Mouse (Mus musculus) kidney, adult 9 months (tissue): Measurements from ENCODE around the gene Usp47.
A peak's percentile ranks its signal among the peaks of the same experiment; 100 is the strongest.

ENCODE experiments used
- DNase-seq: peaks from one replicate; pipeline ENCODE4 v3.0.0; 2022

Gene Usp47

GRCm38 (mm10) chr7:112023150-112023600 is at the start of gene Usp47:
Gene Usp47 (plus strand): TSS chr7:112023504.
- DNase-seq: peak; percentile 79

- no peak for DNase-seq
Observed at GRCm38 (mm10) chr7:111976401-111976800, 46.9 kb upstream of the Usp47 start.

- DNase-seq: no peak
Observed at GRCm38 (mm10) chr7:111977871-111978270, 45.4 kb upstream of the Usp47 start.

GRCm38 (mm10) chr7:111982296-111982695 is 41.0 kb upstream of the Usp47 start:
- no peak for DNase-seq

GRCm38 (mm10) chr7:111984530-111984929 is 38.8 kb upstream of the Usp47 start:
- no peak for DNase-seq

- DNase-seq: no peak
Observed at GRCm38 (mm10) chr7:111985266-111985665, 38.0 kb upstream of the Usp47 start.

GRCm38 (mm10) chr7:111986906-111987305 is 36.4 kb upstream of the Usp47 start:
- DNase-seq: no peak

- no peak for DNase-seq
Observed at GRCm38 (mm10) chr7:111997441-111997840, 25.9 kb upstream of the Usp47 start.

GRCm38 (mm10) chr7:111998446-111999004 is 24.8 kb upstream of the Usp47 start:
- DNase-seq: no peak

- no peak for DNase-seq
Observed at GRCm38 (mm10) chr7:111999376-111999775, 23.9 kb upstream of the Usp47 start.

- no peak for DNase-seq
Observed at GRCm38 (mm10) chr7:112000166-112000565, 23.1 kb upstream of the Usp47 start.

GRCm38 (mm10) chr7:112010511-112010910 is 12.8 kb upstream of the Usp47 start:
- DNase-seq: no peak

- no peak for DNase-seq
Observed at GRCm38 (mm10) chr7:112010976-112011375, 12.3 kb upstream of the Usp47 start.

- no peak for DNase-seq
Observed at GRCm38 (mm10) chr7:112012102-112012501, 11.2 kb upstream of the Usp47 start.

GRCm38 (mm10) chr7:112012621-112013177 is 10.6 kb upstream of the Usp47 start:
- DNase-seq: no peak

- DNase-seq: no peak
Observed at GRCm38 (mm10) chr7:112014148-112014547, 9.2 kb upstream of the Usp47 start.

- no peak for DNase-seq
Observed at GRCm38 (mm10) chr7:112022506-112023149, 676 bp upstream of the Usp47 start.

GRCm38 (mm10) chr7:112023601-112024445 is 519 bp downstream of the Usp47 start:
- DNase-seq: peak; percentile 37

GRCm38 (mm10) chr7:112024446-112024730 is 1.1 kb downstream of the Usp47 start:
- no peak for DNase-seq

- peak; percentile 40 for DNase-seq
Observed at GRCm38 (mm10) chr7:112024856-112025255, 1.6 kb downstream of the Usp47 start.

GRCm38 (mm10) chr7:112030594-112030993 is 7.3 kb downstream of the Usp47 start:
- no peak for DNase-seq

- DNase-seq: no peak
Observed at GRCm38 (mm10) chr7:112035804-112036203, 12.5 kb downstream of the Usp47 start.

- DNase-seq: no peak
Observed at GRCm38 (mm10) chr7:112036636-112037035, 13.3 kb downstream of the Usp47 start.

GRCm38 (mm10) chr7:112040271-112040670 is 17.0 kb downstream of the Usp47 start:
- no peak for DNase-seq
